Mouse (Mus musculus): ENCODE measurements around the gene Tshr.
"Not testable (repeated sequence)": the region's sequence is repeated elsewhere in the genome, so short reads cannot be mapped to it uniquely, and the experiment has no call there.

Gene Tshr

DNA sequence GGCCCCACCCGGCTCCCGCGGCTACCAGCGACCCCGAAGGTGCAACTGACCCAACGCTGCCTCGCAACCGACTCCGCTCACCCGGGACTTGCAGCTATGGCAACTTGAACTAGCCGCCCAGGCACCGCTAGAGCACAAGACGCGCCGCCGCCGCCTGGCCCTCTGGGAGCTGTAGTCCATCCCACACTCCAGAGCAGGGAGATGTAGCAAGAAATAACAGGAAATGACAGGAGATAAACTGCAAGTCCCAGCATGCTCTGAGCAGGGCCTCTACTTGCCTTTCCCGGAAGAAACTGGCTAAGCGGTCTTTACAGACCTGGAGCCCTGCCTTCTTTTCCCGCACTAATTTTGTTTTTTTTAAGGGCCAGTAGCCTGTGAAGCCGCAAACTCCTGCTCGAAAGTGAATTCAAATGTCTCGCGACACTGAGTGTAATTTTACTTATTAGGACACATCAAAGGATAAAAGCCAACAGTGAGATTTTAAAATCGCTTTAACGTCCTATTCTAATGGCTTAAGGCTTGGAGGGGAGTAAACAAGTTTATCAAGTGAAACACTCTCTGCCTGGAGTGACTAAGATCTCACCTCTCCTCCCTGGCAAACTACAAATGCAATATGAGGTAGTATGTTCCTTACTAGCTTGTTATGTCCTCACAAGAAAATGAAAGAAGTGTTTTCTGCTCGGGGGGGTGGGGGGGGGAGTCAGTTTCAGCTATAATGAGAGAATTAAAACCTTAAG is at the start of gene Tshr, which contains the start of gene Cep128:
TSS of gene Tshr (plus strand) at position 283 of the 737 bp plus-strand sequence.
TSS of gene Cep128 (minus strand) at position 129 of the 737 bp plus-strand sequence.
- peak; percentile 81 to 90 for DNase-seq (ENCODE audit: low spot score in 2 of 2)

DNA sequence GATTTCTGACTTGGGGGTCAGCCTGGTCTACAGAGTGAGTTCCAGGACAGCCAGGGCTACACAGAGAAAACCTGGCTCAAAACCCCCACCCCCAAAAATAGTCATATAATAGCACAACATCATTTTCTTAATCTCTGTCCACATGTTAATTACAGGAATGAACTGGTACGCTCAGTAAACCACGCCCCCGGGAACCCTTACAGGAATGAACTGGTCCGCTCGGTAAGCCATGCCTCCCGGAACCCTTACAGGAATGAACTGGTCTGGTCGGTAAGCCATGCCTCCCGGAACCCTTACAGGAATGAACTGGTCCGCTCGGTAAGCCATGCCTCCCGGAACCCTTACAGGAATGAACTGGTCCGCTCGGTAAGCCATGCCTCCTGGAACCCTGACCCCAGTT is 45.7 kb upstream of the Tshr start:
- not testable (repeated sequence) for DNase-seq (ENCODE audit: low spot score in 2 of 2)

- DNase-seq (ENCODE audit: low spot score in 2 of 2), result no peak
Observed at GRCm38 (mm10) chr12:91353783-91354182, 30.6 kb upstream of the Tshr start.

- no peak for DNase-seq (ENCODE audit: low spot score in 2 of 2)
Observed at GRCm38 (mm10) chr12:91369173-91369572, 15.2 kb upstream of the Tshr start.

- DNase-seq (ENCODE audit: low spot score in 2 of 2), result no peak
Observed at GRCm38 (mm10) chr12:91383516-91384264, 673 bp upstream of the Tshr start.

- peak; percentile 44 to 74 for DNase-seq (ENCODE audit: low spot score in 2 of 2)
Observed at GRCm38 (mm10) chr12:91400232-91401048, 16.1 kb downstream of the Tshr start.

- no peak for DNase-seq (ENCODE audit: low spot score in 2 of 2)
Observed at GRCm38 (mm10) chr12:91401049-91401352, 16.6 kb downstream of the Tshr start.

- DNase-seq (ENCODE audit: low spot score in 2 of 2), result no peak
Observed at GRCm38 (mm10) chr12:91410306-91410705, 25.9 kb downstream of the Tshr start.

DNA sequence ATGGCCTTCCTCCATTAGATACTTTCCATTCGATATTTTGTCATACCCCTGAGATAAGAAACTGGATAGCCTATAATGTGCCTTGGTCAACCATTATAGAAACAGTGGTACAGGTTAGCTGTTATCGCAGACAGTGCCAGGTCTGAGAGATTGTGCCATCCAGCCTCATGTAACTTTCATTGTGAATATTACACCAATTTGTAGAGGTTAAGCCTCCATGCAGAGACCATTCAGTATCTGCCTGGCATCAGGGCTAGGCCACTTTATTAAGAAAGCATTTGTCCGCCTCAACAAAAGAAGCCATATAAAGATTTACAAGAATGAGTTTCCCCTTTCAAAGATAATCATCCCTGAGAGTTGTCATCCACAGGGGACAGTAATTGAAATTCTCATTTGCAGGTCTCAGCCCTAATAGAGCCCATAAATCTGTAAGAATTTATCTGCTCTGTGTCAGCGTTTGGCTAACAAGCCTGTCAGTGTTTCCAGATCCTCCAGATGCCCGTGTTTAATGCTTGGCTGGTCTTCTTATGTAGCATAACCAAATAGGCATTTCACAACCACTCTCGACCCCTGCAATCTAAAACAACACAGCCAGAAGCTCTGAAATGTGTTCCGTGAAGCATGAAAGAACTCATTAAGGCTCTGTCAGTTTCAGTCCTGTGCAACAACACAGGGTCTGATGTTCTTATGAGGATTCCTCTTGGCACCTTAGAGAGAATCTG is 28.3 kb downstream of the Tshr start:
- no peak for DNase-seq (ENCODE audit: low spot score in 2 of 2)

GRCm38 (mm10) chr12:91415112-91415511 is 30.7 kb downstream of the Tshr start:
- DNase-seq (ENCODE audit: low spot score in 2 of 2), result no peak

- DNase-seq (ENCODE audit: low spot score in 2 of 2), result no peak
Observed at GRCm38 (mm10) chr12:91416828-91417227, 32.5 kb downstream of the Tshr start.

DNA sequence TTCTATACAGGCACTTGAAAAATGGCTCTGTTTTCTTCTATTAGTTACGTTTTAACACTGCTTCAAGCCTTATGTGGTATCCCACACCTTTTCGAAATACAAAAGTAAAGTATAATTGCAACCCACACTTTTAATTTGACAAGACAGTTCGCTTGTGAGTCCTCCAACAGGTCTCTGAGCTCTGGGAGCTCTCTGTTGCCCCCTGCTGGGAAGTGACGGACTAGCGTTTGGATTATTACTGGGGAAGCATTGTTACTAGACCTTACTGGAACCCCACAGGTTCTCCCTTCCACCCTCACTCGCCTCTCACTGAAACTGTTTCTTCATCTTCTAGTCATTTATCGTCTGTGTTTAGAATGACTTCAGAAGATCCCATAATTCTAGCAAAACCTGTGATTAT is 34.4 kb downstream of the Tshr start:
- peak; percentile 22 to 66 for DNase-seq (ENCODE audit: low spot score in 2 of 2)

GRCm38 (mm10) chr12:91421272-91421671 is 36.9 kb downstream of the Tshr start:
- DNase-seq (ENCODE audit: low spot score in 2 of 2), result no peak

DNA sequence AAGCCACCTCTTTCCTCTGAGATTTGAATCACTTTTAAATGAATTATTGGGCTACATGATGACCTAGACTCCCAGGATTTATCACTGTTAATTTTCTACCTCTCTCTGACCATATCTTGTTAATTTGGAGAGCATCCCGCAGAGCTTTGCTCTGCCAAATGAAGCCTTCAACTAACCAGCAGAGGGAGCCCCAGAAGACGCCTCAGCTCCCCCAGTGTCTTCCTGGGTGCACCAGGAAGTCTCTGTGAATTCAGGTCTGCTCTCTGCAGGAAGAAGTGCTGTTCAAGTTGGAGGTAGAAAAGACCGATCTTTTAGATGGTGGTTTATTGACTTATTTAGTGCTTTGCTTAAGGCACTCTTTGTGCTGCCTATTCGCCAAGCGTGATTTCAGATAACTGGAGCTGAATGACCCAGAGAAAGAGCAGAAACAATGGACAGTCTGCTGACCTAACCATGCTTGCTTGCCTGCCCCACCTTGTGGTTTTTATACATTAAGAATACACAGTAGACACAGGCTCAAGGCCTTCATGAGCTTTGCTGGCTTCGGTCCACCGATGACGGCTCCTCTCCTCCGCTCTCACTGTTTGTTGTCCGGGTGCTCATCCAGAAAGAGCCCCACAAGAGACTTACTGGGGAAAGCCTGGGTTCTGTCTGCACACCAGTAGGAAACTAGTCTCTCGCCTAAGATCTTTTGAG is 38.9 kb downstream of the Tshr start:
- no peak for DNase-seq (ENCODE audit: low spot score in 2 of 2)

GRCm38 (mm10) chr12:91426499-91426898 is 42.1 kb downstream of the Tshr start:
- DNase-seq (ENCODE audit: low spot score in 2 of 2), result no peak

DNA sequence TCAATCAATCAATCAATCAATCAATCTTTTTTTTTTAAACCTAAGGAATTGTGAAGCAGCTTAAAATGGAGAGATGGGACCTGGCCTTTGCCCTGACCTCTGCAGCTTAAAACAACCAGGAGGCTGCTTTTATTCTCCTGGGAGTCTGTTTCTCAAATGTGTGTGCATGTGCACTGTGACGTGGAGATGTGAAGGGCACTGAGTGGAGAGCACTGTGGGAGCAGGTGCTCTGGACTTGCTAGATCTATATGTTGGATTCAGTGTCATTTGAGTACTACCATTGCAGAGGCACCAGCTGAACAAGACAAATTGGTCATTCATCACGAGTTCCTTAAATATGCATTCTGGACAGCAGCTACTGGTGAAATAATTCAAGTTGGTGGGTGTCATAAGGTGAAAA is 42.8 kb downstream of the Tshr start:
- DNase-seq (ENCODE audit: low spot score in 2 of 2), result no peak

DNA sequence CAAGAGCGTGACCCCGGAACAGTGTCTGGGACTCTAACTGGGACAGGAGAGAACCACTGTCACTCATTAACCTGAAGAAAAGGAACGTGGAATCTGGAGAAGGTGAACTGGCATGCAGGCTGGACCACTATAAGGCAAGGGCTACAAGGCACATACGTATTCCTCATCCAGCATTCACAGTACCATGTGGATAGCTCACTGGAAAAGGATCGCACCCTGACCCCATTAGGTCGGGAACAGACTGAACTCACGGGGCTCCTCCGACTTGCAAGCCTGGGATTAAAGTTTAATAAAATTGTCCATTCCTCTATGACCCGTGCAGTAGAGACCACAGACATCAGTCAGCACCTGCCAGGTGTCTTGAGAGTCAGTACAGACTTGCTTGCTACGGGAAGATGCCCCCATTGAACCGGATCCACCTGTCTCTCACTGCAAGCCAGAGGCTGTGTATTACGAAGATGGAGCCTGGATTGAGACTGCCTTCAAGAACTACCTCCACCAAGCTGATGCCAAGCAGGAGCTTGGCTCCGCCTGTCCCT is 97.9 kb downstream of the Tshr start:
- DNase-seq (ENCODE audit: low spot score in 2 of 2), result no peak

- DNase-seq (ENCODE audit: low spot score in 2 of 2), result no peak
Observed at GRCm38 (mm10) chr12:91486342-91486741, 102.0 kb downstream of the Tshr start.

- DNase-seq (ENCODE audit: low spot score in 2 of 2), result no peak
Observed at GRCm38 (mm10) chr12:91488406-91488805, 104.0 kb downstream of the Tshr start.

- no peak for DNase-seq (ENCODE audit: low spot score in 2 of 2)
Observed at GRCm38 (mm10) chr12:91495497-91496225, 111.3 kb downstream of the Tshr start.
